Mouse (Mus musculus): ENCODE data around the gene Them7.

The Them7 gene

GRCm38 (mm10) chr2:105379682-105380081 lies 155.6 kb downstream of the Them7 start:
- no peak for DNase-seq (ENCODE audit: low read depth)

GRCm38 (mm10) chr2:105380757-105381319 lies 156.7 kb downstream of the Them7 start:
- no peak for DNase-seq (ENCODE audit: low read depth)

GRCm38 (mm10) chr2:105383063-105383462 lies 158.9 kb downstream of the Them7 start:
- no peak for DNase-seq (ENCODE audit: low read depth)

- no peak for DNase-seq (ENCODE audit: low read depth)
Observed at GRCm38 (mm10) chr2:105384998-105385397, 160.9 kb downstream of the Them7 start.

GRCm38 (mm10) chr2:105386418-105386817 lies 162.3 kb downstream of the Them7 start:
- no peak for DNase-seq (ENCODE audit: low read depth)

GRCm38 (mm10) chr2:105389007-105389890 lies 165.1 kb downstream of the Them7 start:
- peak; percentile 72 for DNase-seq (ENCODE audit: low read depth)

GRCm38 (mm10) chr2:105390653-105391413 lies 166.7 kb downstream of the Them7 start:
- no peak for DNase-seq (ENCODE audit: low read depth)

- DNase-seq (ENCODE audit: low read depth), result no peak
Observed at GRCm38 (mm10) chr2:105391414-105391784, 167.3 kb downstream of the Them7 start.

GRCm38 (mm10) chr2:105392514-105392913 lies 168.4 kb downstream of the Them7 start:
- DNase-seq (ENCODE audit: low read depth), result no peak

GRCm38 (mm10) chr2:105394375-105394774 lies 170.3 kb downstream of the Them7 start:
- no peak for DNase-seq (ENCODE audit: low read depth)

GRCm38 (mm10) chr2:105396066-105396465 lies 171.9 kb downstream of the Them7 start:
- DNase-seq (ENCODE audit: low read depth), result no peak

- no peak for DNase-seq (ENCODE audit: low read depth)
Observed at GRCm38 (mm10) chr2:105397446-105398211, 173.5 kb downstream of the Them7 start.

- peak; percentile 55 for DNase-seq (ENCODE audit: low read depth)
Observed at GRCm38 (mm10) chr2:105398636-105399084, 174.5 kb downstream of the Them7 start.

- peak; percentile 98 for DNase-seq (ENCODE audit: low read depth)
Observed at GRCm38 (mm10) chr2:105399085-105399891, 175.2 kb downstream of the Them7 start, which contains the start of gene Rcn1. Gene Rcn1, minus strand, starts transcription at chr2:105399319.

- no peak for DNase-seq (ENCODE audit: low read depth)
Observed at GRCm38 (mm10) chr2:105400558-105400957, 176.4 kb downstream of the Them7 start.

- DNase-seq (ENCODE audit: low read depth), result peak; percentile 50
Observed at GRCm38 (mm10) chr2:105402180-105402579, 178.1 kb downstream of the Them7 start.

GRCm38 (mm10) chr2:105408511-105408910 lies 184.4 kb downstream of the Them7 start:
- DNase-seq (ENCODE audit: low read depth), result no peak

GRCm38 (mm10) chr2:105409253-105409652 lies 185.1 kb downstream of the Them7 start:
- DNase-seq (ENCODE audit: low read depth), result no peak

GRCm38 (mm10) chr2:105414309-105414708 lies 190.2 kb downstream of the Them7 start:
- no peak for DNase-seq (ENCODE audit: low read depth)

GRCm38 (mm10) chr2:105416046-105416659 lies 192.0 kb downstream of the Them7 start:
- no peak for DNase-seq (ENCODE audit: low read depth)
